Mouse (Mus musculus) intestine, embryonic 15.5 days (tissue): ENCODE measurements around the gene Dph5. TPM values are rescaled to one million over a fixed set of nuclear protein-coding genes. Genes with fewer than 3 reads are reported as not detected.

ENCODE experiments used
- ATAC-seq: fragments of 200-750 bp; cut with Nextera tagmentation; 2 replicates; pipeline ENCODE4 v1.8.0; 2017; ENCODE audit warnings: moderate TSS enrichment, moderate library complexity
- H3K27ac ChIP-seq: fragments of 300-500 bp; sonication (generic); 2 replicates; pipeline ENCODE4 v1.5.1; 2015; ENCODE audit warnings: mild to moderate bottlenecking, inconsistent platforms
- H3K27me3 ChIP-seq: fragments of 300-500 bp; sonication (generic); replicated peaks from 2 replicates; pipeline ENCODE4 v1.6.1; 2015; ENCODE audit warnings: inconsistent platforms
- H3K36me3 ChIP-seq: fragments of 300-500 bp; sonication (generic); 2 replicates; pipeline ENCODE4 v1.6.1; 2015; ENCODE audit warnings: inconsistent platforms
- H3K4me1 ChIP-seq: fragments of 300-500 bp; sonication (generic); replicated peaks from 2 replicates; pipeline ENCODE4 v1.6.1; 2015; ENCODE audit warnings: inconsistent platforms
- H3K4me2 ChIP-seq: fragments of 300-500 bp; sonication (generic); replicated peaks from 2 replicates; pipeline ENCODE4 v1.6.1; 2015; ENCODE audit warnings: mild to moderate bottlenecking, inconsistent platforms
- H3K4me3 ChIP-seq: fragments of 300-500 bp; sonication (generic); replicated peaks from 2 replicates; pipeline ENCODE4 v1.5.1; 2015; ENCODE audit warnings: inconsistent platforms
- H3K9ac ChIP-seq: fragments of 300-500 bp; sonication (generic); 2 replicates; pipeline ENCODE4 v1.6.1; 2015; ENCODE audit warnings: inconsistent platforms
- H3K9me3 ChIP-seq: fragments of 300-500 bp; sonication (generic); 2 replicates; pipeline ENCODE4 v1.6.1; 2016; ENCODE audit warnings: inconsistent platforms
- WGBS: fragments of 180-500 bp; shearing (Covaris S2); methylation state at CpG from one replicate; pipeline ENCODE4 v1.1.7; 2015; 5-methylcytosine and 5-hydroxymethylcytosine counted together
- polyA plus RNA-seq: library from polyadenylated mRNA; unstranded; fragments of >200 nt; fragmentation: Nextera tagmentation; extraction: Ambion mirVana; gene quantifications from 2 replicates; pipeline ENCODE4 v1.2.1, GENCODE M21; 2015

Dph5 gene
- 30.2 and 30.5 TPM in 2 replicates for polyA plus RNA-seq

- under 1% methylated on average over 40 of the region's 40 CpGs for WGBS
- Histone ChIP-seq H3K4me1 (no peaks in the 10 kb centered on the region), H3K4me3 (peak within 1 kb of the TSS; percentile 85), H3K9ac (peak within 1 kb of the TSS; percentile 70), H3K4me2 (peak within 1 kb of the TSS; percentile 78), H3K9me3 (no peaks in the 10 kb centered on the region), H3K27ac (peak within 1 kb of the TSS; percentile 73), H3K36me3 (no peaks in the 10 kb centered on the region), H3K27me3 (no peaks in the 10 kb centered on the region)
- ATAC-seq = peak; percentile 98
Observed at GRCm38 (mm10) chr3:115887427-115888309, at the start of gene Dph5. Gene Dph5 (plus strand): TSS chr3:115887837.

GRCm38 (mm10) chr3:115844566-115844965 is 43.1 kb upstream of the Dph5 start:
- no peak for ATAC-seq
- Histone ChIP-seq H3K4me2 (no peak overlapping the region), H3K9me3 (no peaks in the 10 kb centered on the region), H3K27ac (no peak overlapping the region), H3K36me3 (no peaks in the 10 kb centered on the region), H3K4me3 (no peak overlapping the region), H3K27me3 (no peaks in the 10 kb centered on the region), H3K4me1 (no peaks in the 10 kb centered on the region), H3K9ac (no peak overlapping the region)
- WGBS = 86% methylated on average over 3 of the region's 3 CpGs

- no peak overlapping the region for H3K4me3 ChIP-seq
- H3K4me1 ChIP-seq = no peaks in the 10 kb centered on the region
- H3K27ac ChIP-seq = no peak overlapping the region
- ATAC-seq = no peak
- H3K36me3 ChIP-seq = no peaks in the 10 kb centered on the region
- no peak overlapping the region for H3K4me2 ChIP-seq
- no peaks in the 10 kb centered on the region for H3K27me3 ChIP-seq
- H3K9ac ChIP-seq = no peak overlapping the region
- WGBS = 84% methylated on average over 5 of the region's 5 CpGs
- H3K9me3 ChIP-seq = no peaks in the 10 kb centered on the region
Observed at GRCm38 (mm10) chr3:115845032-115845618, 42.5 kb upstream of the Dph5 start.

GRCm38 (mm10) chr3:115845724-115846123 is 41.9 kb upstream of the Dph5 start:
- Histone ChIP-seq H3K9me3 (no peaks in the 10 kb centered on the region), H3K4me3 (no peak overlapping the region), H3K27me3 (no peaks in the 10 kb centered on the region), H3K9ac (no peak overlapping the region), H3K4me2 (no peak overlapping the region), H3K4me1 (no peaks in the 10 kb centered on the region), H3K36me3 (no peaks in the 10 kb centered on the region), H3K27ac (no peak overlapping the region)
- WGBS = 70% methylated on average over 1 of the region's 1 CpGs
- no peak for ATAC-seq

- Histone ChIP-seq H3K9me3 (no peaks in the 10 kb centered on the region), H3K27me3 (no peaks in the 10 kb centered on the region), H3K9ac (no peak overlapping the region), H3K4me3 (no peak overlapping the region), H3K36me3 (no peaks in the 10 kb centered on the region), H3K4me1 (no peaks in the 10 kb centered on the region), H3K27ac (no peak overlapping the region), H3K4me2 (no peak overlapping the region)
- ATAC-seq = no peak
- 89% methylated on average over 5 of the region's 5 CpGs for WGBS
Observed at GRCm38 (mm10) chr3:115846153-115846552, 41.5 kb upstream of the Dph5 start.

GRCm38 (mm10) chr3:115848686-115849480 is 38.8 kb upstream of the Dph5 start:
- Histone ChIP-seq H3K36me3 (no peaks in the 10 kb centered on the region), H3K27ac (no peak overlapping the region), H3K9me3 (no peaks in the 10 kb centered on the region), H3K27me3 (no peaks in the 10 kb centered on the region), H3K4me1 (no peaks in the 10 kb centered on the region), H3K4me2 (no peak overlapping the region), H3K9ac (no peak overlapping the region), H3K4me3 (no peak overlapping the region)
- ATAC-seq = no peak
- 79% methylated on average over 11 of the region's 11 CpGs for WGBS

- H3K9ac ChIP-seq = no peak overlapping the region
- no peaks in the 10 kb centered on the region for H3K36me3 ChIP-seq
- no peak overlapping the region for H3K4me2 ChIP-seq
- no peak overlapping the region for H3K4me3 ChIP-seq
- no peak overlapping the region for H3K27ac ChIP-seq
- no peak for ATAC-seq
- WGBS = 70% methylated on average over 4 of the region's 4 CpGs
- H3K27me3 ChIP-seq = no peaks in the 10 kb centered on the region
- no peaks in the 10 kb centered on the region for H3K4me1 ChIP-seq
- no peaks in the 10 kb centered on the region for H3K9me3 ChIP-seq
Observed at GRCm38 (mm10) chr3:115850946-115851345, 36.7 kb upstream of the Dph5 start.

- H3K4me1 ChIP-seq = no peaks in the 10 kb centered on the region
- H3K9ac ChIP-seq = no peak overlapping the region
- no peaks in the 10 kb centered on the region for H3K9me3 ChIP-seq
- no peaks in the 10 kb centered on the region for H3K36me3 ChIP-seq
- WGBS = 93% methylated on average over 7 of the region's 7 CpGs
- H3K4me2 ChIP-seq = no peak overlapping the region
- no peak overlapping the region for H3K27ac ChIP-seq
- no peak for ATAC-seq
- no peak overlapping the region for H3K4me3 ChIP-seq
- no peaks in the 10 kb centered on the region for H3K27me3 ChIP-seq
Observed at GRCm38 (mm10) chr3:115854672-115855191, 32.9 kb upstream of the Dph5 start.

GRCm38 (mm10) chr3:115855576-115855975 is 32.1 kb upstream of the Dph5 start:
- no peak overlapping the region for H3K4me2 ChIP-seq
- H3K27me3 ChIP-seq = no peaks in the 10 kb centered on the region
- no peak overlapping the region for H3K27ac ChIP-seq
- H3K4me3 ChIP-seq = no peak overlapping the region
- no peaks in the 10 kb centered on the region for H3K36me3 ChIP-seq
- WGBS = 79% methylated on average over 10 of the region's 10 CpGs
- no peak for ATAC-seq
- H3K4me1 ChIP-seq = no peaks in the 10 kb centered on the region
- no peak overlapping the region for H3K9ac ChIP-seq
- no peaks in the 10 kb centered on the region for H3K9me3 ChIP-seq

- H3K27me3 ChIP-seq = no peaks in the 10 kb centered on the region
- WGBS = 38% methylated on average over 8 of the region's 8 CpGs
- H3K27ac ChIP-seq = no peak overlapping the region
- no peak overlapping the region for H3K9ac ChIP-seq
- no peak overlapping the region for H3K4me2 ChIP-seq
- ATAC-seq = no peak
- H3K36me3 ChIP-seq = no peaks in the 10 kb centered on the region
- no peak overlapping the region for H3K4me3 ChIP-seq
- H3K4me1 ChIP-seq = no peaks in the 10 kb centered on the region
- H3K9me3 ChIP-seq = no peaks in the 10 kb centered on the region
Observed at GRCm38 (mm10) chr3:115856484-115857022, 31.1 kb upstream of the Dph5 start.

GRCm38 (mm10) chr3:115857436-115857835 is 30.2 kb upstream of the Dph5 start:
- H3K27me3 ChIP-seq = no peaks in the 10 kb centered on the region
- WGBS = 89% methylated on average over 10 of the region's 10 CpGs
- no peak overlapping the region for H3K9ac ChIP-seq
- H3K27ac ChIP-seq = no peak overlapping the region
- ATAC-seq = no peak
- H3K4me3 ChIP-seq = no peak overlapping the region
- H3K36me3 ChIP-seq = no peaks in the 10 kb centered on the region
- H3K9me3 ChIP-seq = no peaks in the 10 kb centered on the region
- no peak overlapping the region for H3K4me2 ChIP-seq
- no peaks in the 10 kb centered on the region for H3K4me1 ChIP-seq

GRCm38 (mm10) chr3:115858822-115859221 is 28.8 kb upstream of the Dph5 start:
- no peak for ATAC-seq
- Histone ChIP-seq H3K4me3 (no peak overlapping the region), H3K4me1 (no peaks in the 10 kb centered on the region), H3K9ac (no peak overlapping the region), H3K4me2 (no peak overlapping the region), H3K36me3 (no peaks in the 10 kb centered on the region), H3K9me3 (no peaks in the 10 kb centered on the region), H3K27ac (no peak overlapping the region), H3K27me3 (no peaks in the 10 kb centered on the region)
- 79% methylated on average over 3 of the region's 3 CpGs for WGBS
